Mouse (Mus musculus): ENCODE measurements around the gene Olfm2. TPM values are rescaled to one million over a fixed set of nuclear protein-coding genes. Genes with fewer than 3 reads are reported as not detected.

Gene Olfm2
- polyA plus RNA-seq, 1 experiment: 202 TPM

GRCm38 (mm10) chr9:20749213-20749612 lies 3.1 kb upstream of the Olfm2 start:
- peaks cover 3% of the 10 kb centered on the region for H3K4me1 ChIP-seq (ENCODE audit: control insufficient read depth, insufficient read depth, low read length)
- H3K27ac ChIP-seq (ENCODE audit: insufficient read depth, low read length): no peak overlapping the region
- TF ChIP-seq POLR2A (IDR thresholded peaks at IDR 0.05; ENCODE audit: extremely low read depth, insufficient read depth, low read length) (no peak), CTCF (IDR thresholded peaks at IDR 0.05; ENCODE audit: extremely low read depth, insufficient read depth, low read length) (no peak)
- no peak overlapping the region for H3K4me3 ChIP-seq (ENCODE audit: insufficient read depth, low read length)

- TF ChIP-seq CTCF (IDR thresholded peaks at IDR 0.05; ENCODE audit: extremely low read depth, insufficient read depth, low read length) (no peak), POLR2A (IDR thresholded peaks at IDR 0.05; ENCODE audit: extremely low read depth, insufficient read depth, low read length) (no peak)
Observed at GRCm38 (mm10) chr9:20748540-20748939, 2.4 kb upstream of the Olfm2 start.

GRCm38 (mm10) chr9:20747682-20748081 lies 1.5 kb upstream of the Olfm2 start:
- Histone ChIP-seq H3K27ac (ENCODE audit: insufficient read depth, low read length) (no peak overlapping the region), H3K4me1 (ENCODE audit: control insufficient read depth, insufficient read depth, low read length) (peaks cover 3% of the 10 kb centered on the region), H3K4me3 (ENCODE audit: insufficient read depth, low read length) (no peak overlapping the region)
- TF ChIP-seq CTCF (IDR thresholded peaks at IDR 0.05; ENCODE audit: extremely low read depth, insufficient read depth, low read length) (no peak), POLR2A (IDR thresholded peaks at IDR 0.05; ENCODE audit: extremely low read depth, insufficient read depth, low read length) (no peak)

More at GRCm38 (mm10) chr9:20748540-20748939, 2.4 kb upstream of the Olfm2 start:
- Histone ChIP-seq H3K4me3 (ENCODE audit: insufficient read depth, low read length) (no peak overlapping the region), H3K4me1 (ENCODE audit: control insufficient read depth, insufficient read depth, low read length) (peaks cover 3% of the 10 kb centered on the region), H3K27ac (ENCODE audit: insufficient read depth, low read length) (no peak overlapping the region)

GRCm38 (mm10) chr9:20745129-20745966 lies 801 bp downstream of the Olfm2 start:
- TF ChIP-seq POLR2A (IDR thresholded peaks at IDR 0.05; ENCODE audit: extremely low read depth, insufficient read depth, low read length) (no peak), CTCF (IDR thresholded peaks at IDR 0.05; ENCODE audit: extremely low read depth, insufficient read depth, low read length) (no peak)
- H3K4me1 ChIP-seq (ENCODE audit: control insufficient read depth, insufficient read depth, low read length): peaks cover 2% of the 10 kb centered on the region; the same call in 1 of the 2 replicates
- peak overlapping the region; percentile 53 for H3K4me3 ChIP-seq (ENCODE audit: insufficient read depth, low read length)
- H3K27ac ChIP-seq (ENCODE audit: insufficient read depth, low read length): no peak overlapping the region

- Histone ChIP-seq H3K4me3 (ENCODE audit: insufficient read depth, low read length) (peak overlapping the region; percentile 53; the same call in 1 of the 2 replicates), H3K4me1 (ENCODE audit: control insufficient read depth, insufficient read depth, low read length) (peaks cover 2% of the 10 kb centered on the region; the same call in 1 of the 2 replicates), H3K27ac (ENCODE audit: insufficient read depth, low read length) (no peak overlapping the region)
- no peak for TF ChIP-seq POLR2A (IDR thresholded peaks at IDR 0.05; ENCODE audit: extremely low read depth, insufficient read depth, low read length)
- TF ChIP-seq CTCF (IDR thresholded peaks at IDR 0.05; ENCODE audit: extremely low read depth, insufficient read depth, low read length): peak; percentile 57
Observed at GRCm38 (mm10) chr9:20743946-20744738, 2.0 kb downstream of the Olfm2 start.

- Histone ChIP-seq H3K4me1 (ENCODE audit: control insufficient read depth, insufficient read depth, low read length) (no peaks in the 10 kb centered on the region), H3K27ac (ENCODE audit: insufficient read depth, low read length) (no peak overlapping the region), H3K4me3 (ENCODE audit: insufficient read depth, low read length) (no peak overlapping the region)
- TF ChIP-seq CTCF (IDR thresholded peaks at IDR 0.05; ENCODE audit: extremely low read depth, insufficient read depth, low read length): peak; percentile 83
- TF ChIP-seq POLR2A (IDR thresholded peaks at IDR 0.05; ENCODE audit: extremely low read depth, insufficient read depth, low read length): no peak
Observed at GRCm38 (mm10) chr9:20740407-20740806, 5.7 kb downstream of the Olfm2 start.

- Histone ChIP-seq H3K4me3 (ENCODE audit: insufficient read depth, low read length) (no peak overlapping the region), H3K4me1 (ENCODE audit: control insufficient read depth, insufficient read depth, low read length) (no peaks in the 10 kb centered on the region), H3K27ac (ENCODE audit: insufficient read depth, low read length) (no peak overlapping the region)
- no peak for TF ChIP-seq POLR2A (IDR thresholded peaks at IDR 0.05; ENCODE audit: extremely low read depth, insufficient read depth, low read length)
- peak; percentile 45 for TF ChIP-seq CTCF (IDR thresholded peaks at IDR 0.05; ENCODE audit: extremely low read depth, insufficient read depth, low read length)
Observed at GRCm38 (mm10) chr9:20738251-20738999, 7.7 kb downstream of the Olfm2 start.

- Histone ChIP-seq H3K4me1 (ENCODE audit: control insufficient read depth, insufficient read depth, low read length) (no peaks in the 10 kb centered on the region), H3K27ac (ENCODE audit: insufficient read depth, low read length) (no peak overlapping the region), H3K4me3 (ENCODE audit: insufficient read depth, low read length) (no peak overlapping the region)
- TF ChIP-seq POLR2A (IDR thresholded peaks at IDR 0.05; ENCODE audit: extremely low read depth, insufficient read depth, low read length) (no peak), CTCF (IDR thresholded peaks at IDR 0.05; ENCODE audit: extremely low read depth, insufficient read depth, low read length) (no peak)
Observed at GRCm38 (mm10) chr9:20737227-20737626, 8.9 kb downstream of the Olfm2 start.

GRCm38 (mm10) chr9:20734692-20735091 lies 11.5 kb downstream of the Olfm2 start:
- TF ChIP-seq POLR2A (IDR thresholded peaks at IDR 0.05; ENCODE audit: extremely low read depth, insufficient read depth, low read length): no peak
- TF ChIP-seq CTCF (IDR thresholded peaks at IDR 0.05; ENCODE audit: extremely low read depth, insufficient read depth, low read length): no peak
- Histone ChIP-seq H3K4me1 (ENCODE audit: control insufficient read depth, insufficient read depth, low read length) (no peaks in the 10 kb centered on the region), H3K4me3 (ENCODE audit: insufficient read depth, low read length) (no peak overlapping the region), H3K27ac (ENCODE audit: insufficient read depth, low read length) (no peak overlapping the region)

All from cortical plate, adult 2 months (tissue).